Mouse (Mus musculus) midbrain, embryonic 16.5 days (tissue): ENCODE measurements at regions not wholly inside any gene's neighbourhood (a gene's known extent, or its start where the extent isn't known, plus 50 kb on each side); places are given as distances from the start of the nearest gene placed in this dataset.
A peak's percentile ranks its signal among the peaks of the same experiment; 100 is the strongest.

ENCODE experiments used
- ATAC-seq: fragments of 200-750 bp; cut with Nextera tagmentation; 2 replicates; pipeline ENCODE4 v1.8.0; 2017; ENCODE audit warnings: moderate TSS enrichment
- H3K27ac ChIP-seq: fragments of 300-500 bp; sonication (generic); 2 replicates; pipeline ENCODE4 v1.5.1; 2014; ENCODE audit warnings: mild to moderate bottlenecking, low read length, mixed read lengths
- H3K27me3 ChIP-seq: fragments of 300-500 bp; sonication (generic); 2 replicates; pipeline ENCODE4 v1.6.1; 2014; ENCODE audit warnings: low read depth, low read length, mixed read lengths; ENCODE audit not compliant: control insufficient read depth, insufficient read depth
- H3K36me3 ChIP-seq: fragments of 300-500 bp; sonication (generic); 2 replicates; pipeline ENCODE4 v1.6.1; 2014; ENCODE audit warnings: mild to moderate bottlenecking, low read length, moderate library complexity, mixed read lengths; ENCODE audit not compliant: control insufficient read depth, insufficient read depth
- H3K4me1 ChIP-seq: fragments of 300-500 bp; sonication (generic); 2 replicates; pipeline ENCODE4 v1.6.1; 2014; ENCODE audit warnings: mild to moderate bottlenecking, low read length, mixed read lengths; ENCODE audit not compliant: control insufficient read depth, insufficient read depth
- H3K4me2 ChIP-seq: fragments of 300-500 bp; sonication (generic); 2 replicates; pipeline ENCODE4 v1.6.1; 2014; ENCODE audit warnings: mild to moderate bottlenecking, low read length, mixed read lengths
- H3K4me3 ChIP-seq: fragments of 300-500 bp; sonication (generic); 2 replicates; pipeline ENCODE4 v1.5.1; 2014; ENCODE audit warnings: low read depth, mild to moderate bottlenecking, low read length, moderate library complexity, mixed read lengths
- H3K9ac ChIP-seq: fragments of 300-500 bp; sonication (generic); 2 replicates; pipeline ENCODE4 v1.6.1; 2014; ENCODE audit warnings: low read depth, low read length, mixed read lengths
- H3K9me3 ChIP-seq: fragments of 300-500 bp; sonication (generic); replicated peaks from 2 replicates; pipeline ENCODE4 v1.6.1; 2014; ENCODE audit warnings: mild to moderate bottlenecking, low read length, mixed read lengths; ENCODE audit not compliant: control insufficient read depth, poor library complexity, severe bottlenecking
- WGBS: fragments of 180-500 bp; shearing (Covaris S2); extraction: QIAGEN DNeasy Blood & Tissue Kit; methylation state at CpG from one replicate; pipeline ENCODE4 v1.1.7; 2014; 5-methylcytosine and 5-hydroxymethylcytosine counted together

- no peak for ATAC-seq
Measured at GRCm38 (mm10) chr6:143525092-143525491, 358.1 kb downstream of the Etnk1 start.

GRCm38 (mm10) chr6:143528898-143529297 lies 361.9 kb downstream of the Etnk1 start:
- 93% methylated on average over 7 of the region's 7 CpGs for WGBS
- ATAC-seq = no peak
- Histone ChIP-seq H3K27ac (no peak overlapping the region), H3K9ac (no peak overlapping the region), H3K27me3 (no peaks in the 10 kb centered on the region), H3K4me2 (no peak overlapping the region), H3K4me1 (peaks cover 5% of the 10 kb centered on the region; the same call in 1 of the 2 replicates), H3K9me3 (no peaks in the 10 kb centered on the region), H3K36me3 (no peaks in the 10 kb centered on the region), H3K4me3 (no peak overlapping the region)

More at GRCm38 (mm10) chr6:143525092-143525491, 358.1 kb downstream of the Etnk1 start:
- Histone ChIP-seq H3K9me3 (no peaks in the 10 kb centered on the region), H3K36me3 (no peaks in the 10 kb centered on the region), H3K27ac (no peak overlapping the region), H3K9ac (no peak overlapping the region), H3K27me3 (no peaks in the 10 kb centered on the region), H3K4me3 (no peak overlapping the region), H3K4me1 (no peaks in the 10 kb centered on the region), H3K4me2 (no peak overlapping the region)
- WGBS = 89% methylated on average over 4 of the region's 4 CpGs

GRCm38 (mm10) chr6:143530372-143531224 lies 363.6 kb downstream of the Etnk1 start:
- no peak for ATAC-seq
- H3K36me3 ChIP-seq = no peaks in the 10 kb centered on the region
- H3K27me3 ChIP-seq = no peaks in the 10 kb centered on the region
- no peak overlapping the region for H3K4me2 ChIP-seq
- 66% methylated on average over 13 of the region's 13 CpGs for WGBS
- no peak overlapping the region for H3K9ac ChIP-seq
- no peak overlapping the region for H3K27ac ChIP-seq
- H3K9me3 ChIP-seq = no peaks in the 10 kb centered on the region
- H3K4me1 ChIP-seq = peaks cover 5% of the 10 kb centered on the region; the same call in 1 of the 2 replicates
- no peak overlapping the region for H3K4me3 ChIP-seq

- WGBS = 30% methylated on average over 6 of the region's 6 CpGs
Measured at GRCm38 (mm10) chr6:143531477-143531876, 364.5 kb downstream of the Etnk1 start.

GRCm38 (mm10) chr6:143532380-143532779 lies 365.4 kb downstream of the Etnk1 start:
- Histone ChIP-seq H3K4me1 (peaks cover 5% of the 10 kb centered on the region; the same call in 1 of the 2 replicates), H3K9ac (no peak overlapping the region), H3K36me3 (no peaks in the 10 kb centered on the region), H3K4me2 (no peak overlapping the region), H3K27me3 (no peaks in the 10 kb centered on the region), H3K27ac (no peak overlapping the region), H3K9me3 (no peaks in the 10 kb centered on the region), H3K4me3 (no peak overlapping the region)
- WGBS = 94% methylated on average over 12 of the region's 12 CpGs
- no peak for ATAC-seq

More at GRCm38 (mm10) chr6:143531477-143531876, 364.5 kb downstream of the Etnk1 start:
- H3K4me2 ChIP-seq = no peak overlapping the region
- H3K27me3 ChIP-seq = no peaks in the 10 kb centered on the region
- H3K27ac ChIP-seq = no peak overlapping the region
- ATAC-seq = peak; percentile 58; the same call in 1 of the 2 replicates
- H3K9me3 ChIP-seq = no peaks in the 10 kb centered on the region
- H3K4me1 ChIP-seq = peaks cover 5% of the 10 kb centered on the region; the same call in 1 of the 2 replicates
- H3K9ac ChIP-seq = no peak overlapping the region
- no peaks in the 10 kb centered on the region for H3K36me3 ChIP-seq
- H3K4me3 ChIP-seq = no peak overlapping the region

GRCm38 (mm10) chr6:143535265-143535664 lies 368.2 kb downstream of the Etnk1 start:
- H3K27ac ChIP-seq = no peak overlapping the region
- H3K9me3 ChIP-seq = no peaks in the 10 kb centered on the region
- H3K36me3 ChIP-seq = no peaks in the 10 kb centered on the region
- H3K9ac ChIP-seq = no peak overlapping the region
- peaks cover 5% of the 10 kb centered on the region; the same call in 1 of the 2 replicates for H3K4me1 ChIP-seq
- no peak for ATAC-seq
- H3K4me2 ChIP-seq = no peak overlapping the region
- 89% methylated on average over 12 of the region's 12 CpGs for WGBS
- H3K27me3 ChIP-seq = no peaks in the 10 kb centered on the region
- H3K4me3 ChIP-seq = no peak overlapping the region

GRCm38 (mm10) chr6:143535726-143536125 lies 368.7 kb downstream of the Etnk1 start:
- no peak overlapping the region for H3K27ac ChIP-seq
- no peaks in the 10 kb centered on the region for H3K9me3 ChIP-seq
- H3K4me1 ChIP-seq = peaks cover 5% of the 10 kb centered on the region; the same call in 1 of the 2 replicates
- no peak overlapping the region for H3K4me2 ChIP-seq
- H3K4me3 ChIP-seq = no peak overlapping the region
- H3K27me3 ChIP-seq = no peaks in the 10 kb centered on the region
- WGBS = 82% methylated on average over 15 of the region's 15 CpGs
- H3K36me3 ChIP-seq = no peaks in the 10 kb centered on the region
- no peak for ATAC-seq
- no peak overlapping the region for H3K9ac ChIP-seq

GRCm38 (mm10) chr6:143536525-143537293 lies 369.7 kb downstream of the Etnk1 start:
- peaks cover under 1% of the 10 kb centered on the region; the same call in 1 of the 2 replicates for H3K4me1 ChIP-seq
- no peak overlapping the region for H3K4me3 ChIP-seq
- H3K27ac ChIP-seq = no peak overlapping the region
- WGBS = 80% methylated on average over 11 of the region's 11 CpGs
- no peaks in the 10 kb centered on the region for H3K27me3 ChIP-seq
- no peak overlapping the region for H3K9ac ChIP-seq
- no peak for ATAC-seq
- no peak overlapping the region for H3K4me2 ChIP-seq
- no peaks in the 10 kb centered on the region for H3K36me3 ChIP-seq
- H3K9me3 ChIP-seq = no peaks in the 10 kb centered on the region
